Mouse (Mus musculus): Measurements from ENCODE around the gene Neu3. TPM values are rescaled to one million over a fixed set of nuclear protein-coding genes. Genes with fewer than 3 reads are reported as not detected.
"Not testable (repeated sequence)": the region's sequence is repeated elsewhere in the genome, so short reads cannot be mapped to it uniquely, and the experiment has no call there.

The Neu3 gene
- polyA plus RNA-seq, 1 experiment from 2014 or later = 0.55 TPM

- Histone ChIP-seq H3K79me2 (ENCODE audit: inconsistent target) (no peaks in the 10 kb centered on the region), H3K36me3 (ENCODE audit: inconsistent target) (no peaks in the 10 kb centered on the region), H3K4me3 (ENCODE audit: inconsistent target) (no peak overlapping the region), H3K27ac (no peak overlapping the region)
- 95% methylated on average over 5 of the region's 5 CpGs for WGBS (ENCODE audit: missing documents)
These were observed 5.8 kb downstream of the Neu3 start for GRCm38 (mm10) chr7:99822426-99822825.

- Histone ChIP-seq H3K4me3 (ENCODE audit: inconsistent target) (no peak overlapping the region), H3K27ac (no peak overlapping the region)
- WGBS (ENCODE audit: missing documents) = 88% methylated on average over 2 of the region's 2 CpGs
These were observed 6.3 kb downstream of the Neu3 start for GRCm38 (mm10) chr7:99821953-99822352.

GRCm38 (mm10) chr7:99818181-99818725 lies 10.0 kb downstream of the Neu3 start:
- not testable (repeated sequence) for H3K79me2 ChIP-seq (ENCODE audit: inconsistent target); H3K27ac ChIP-seq; H3K36me3 ChIP-seq (ENCODE audit: inconsistent target)
- WGBS (ENCODE audit: missing documents) = 15% methylated on average over 5 of the region's 9 CpGs
- peak overlapping the region; percentile 2; the same call in 1 of the 2 replicates for H3K4me3 ChIP-seq (ENCODE audit: inconsistent target)

More at GRCm38 (mm10) chr7:99821953-99822352, 6.3 kb downstream of the Neu3 start:
- H3K79me2 ChIP-seq (ENCODE audit: inconsistent target) = no peaks in the 10 kb centered on the region
- no peaks in the 10 kb centered on the region for H3K36me3 ChIP-seq (ENCODE audit: inconsistent target)

- 90% methylated on average over 11 of the region's 11 CpGs for WGBS (ENCODE audit: missing documents)
- H3K36me3 ChIP-seq (ENCODE audit: inconsistent target) = no peaks in the 10 kb centered on the region
These were observed 14.8 kb downstream of the Neu3 start for GRCm38 (mm10) chr7:99813394-99813793.

GRCm38 (mm10) chr7:99811661-99812060 lies 16.6 kb downstream of the Neu3 start:
- no peak overlapping the region for H3K27ac ChIP-seq
- H3K36me3 ChIP-seq (ENCODE audit: inconsistent target) = no peaks in the 10 kb centered on the region
- no peaks in the 10 kb centered on the region for H3K79me2 ChIP-seq (ENCODE audit: inconsistent target)
- 85% methylated on average over 4 of the region's 4 CpGs for WGBS (ENCODE audit: missing documents)
- no peak overlapping the region for H3K4me3 ChIP-seq (ENCODE audit: inconsistent target)

More at GRCm38 (mm10) chr7:99813394-99813793, 14.8 kb downstream of the Neu3 start:
- no peaks in the 10 kb centered on the region for H3K79me2 ChIP-seq (ENCODE audit: inconsistent target)
- H3K4me3 ChIP-seq (ENCODE audit: inconsistent target) = no peak overlapping the region
- no peak overlapping the region for H3K27ac ChIP-seq

- no peak overlapping the region for H3K27ac ChIP-seq
- H3K36me3 ChIP-seq (ENCODE audit: inconsistent target) = no peaks in the 10 kb centered on the region
- WGBS (ENCODE audit: missing documents) = 100% methylated on average over 2 of the region's 2 CpGs
- H3K79me2 ChIP-seq (ENCODE audit: inconsistent target) = no peaks in the 10 kb centered on the region
- H3K4me3 ChIP-seq (ENCODE audit: inconsistent target) = no peak overlapping the region
These were observed 17.4 kb downstream of the Neu3 start for GRCm38 (mm10) chr7:99810814-99811213.

GRCm38 (mm10) chr7:99807043-99807442 lies 21.2 kb downstream of the Neu3 start:
- not testable (repeated sequence) for H3K36me3 ChIP-seq (ENCODE audit: inconsistent target); H3K27ac ChIP-seq
- WGBS (ENCODE audit: missing documents) = 80% methylated on average over 3 of the region's 7 CpGs

GRCm38 (mm10) chr7:99805340-99805739 lies 22.9 kb downstream of the Neu3 start:
- no peak overlapping the region for H3K4me3 ChIP-seq (ENCODE audit: inconsistent target)
- H3K79me2 ChIP-seq (ENCODE audit: inconsistent target) = no peaks in the 10 kb centered on the region
- 43% methylated on average over 1 of the region's 1 CpGs for WGBS (ENCODE audit: missing documents)
- no peaks in the 10 kb centered on the region for H3K36me3 ChIP-seq (ENCODE audit: inconsistent target)
- no peak overlapping the region for H3K27ac ChIP-seq

More at GRCm38 (mm10) chr7:99807043-99807442, 21.2 kb downstream of the Neu3 start:
- not testable (repeated sequence) for H3K4me3 ChIP-seq (ENCODE audit: inconsistent target); H3K79me2 ChIP-seq (ENCODE audit: inconsistent target)

GRCm38 (mm10) chr7:99804033-99804432 lies 24.2 kb downstream of the Neu3 start:
- H3K4me3 ChIP-seq (ENCODE audit: inconsistent target); H3K79me2 ChIP-seq (ENCODE audit: inconsistent target); H3K36me3 ChIP-seq (ENCODE audit: inconsistent target); H3K27ac ChIP-seq: not testable (repeated sequence)
- WGBS (ENCODE audit: missing documents) = 100% methylated on average over 2 of the region's 3 CpGs

- Histone ChIP-seq H3K79me2 (ENCODE audit: inconsistent target) (no peaks in the 10 kb centered on the region), H3K4me3 (ENCODE audit: inconsistent target) (no peak overlapping the region), H3K36me3 (ENCODE audit: inconsistent target) (no peaks in the 10 kb centered on the region), H3K27ac (no peak overlapping the region)
- WGBS (ENCODE audit: missing documents) = 80% methylated on average over 6 of the region's 8 CpGs
These were observed 24.7 kb downstream of the Neu3 start for GRCm38 (mm10) chr7:99803535-99803934.

GRCm38 (mm10) chr7:99799118-99799517 lies 29.1 kb downstream of the Neu3 start:
- H3K36me3 ChIP-seq (ENCODE audit: inconsistent target) = no peaks in the 10 kb centered on the region
- H3K4me3 ChIP-seq (ENCODE audit: inconsistent target) = no peak overlapping the region
- H3K27ac ChIP-seq = no peak overlapping the region
- no peaks in the 10 kb centered on the region for H3K79me2 ChIP-seq (ENCODE audit: inconsistent target)
- 76% methylated on average over 7 of the region's 7 CpGs for WGBS (ENCODE audit: missing documents)

- Histone ChIP-seq H3K79me2 (ENCODE audit: inconsistent target) (no peaks in the 10 kb centered on the region), H3K27ac (no peak overlapping the region), H3K4me3 (ENCODE audit: inconsistent target) (no peak overlapping the region), H3K36me3 (ENCODE audit: inconsistent target) (no peaks in the 10 kb centered on the region)
- WGBS (ENCODE audit: missing documents) = 30% methylated on average over 6 of the region's 6 CpGs
These were observed 30.1 kb downstream of the Neu3 start for GRCm38 (mm10) chr7:99797911-99798647.

- H3K79me2 ChIP-seq (ENCODE audit: inconsistent target) = no peaks in the 10 kb centered on the region
- no peaks in the 10 kb centered on the region for H3K36me3 ChIP-seq (ENCODE audit: inconsistent target)
- 75% methylated on average over 2 of the region's 3 CpGs for WGBS (ENCODE audit: missing documents)
- H3K4me3 ChIP-seq (ENCODE audit: inconsistent target) = no peak overlapping the region
- no peak overlapping the region for H3K27ac ChIP-seq
These were observed 31.0 kb downstream of the Neu3 start for GRCm38 (mm10) chr7:99797261-99797660.

- H3K4me3 ChIP-seq (ENCODE audit: inconsistent target) = no peak overlapping the region
- no peaks in the 10 kb centered on the region for H3K79me2 ChIP-seq (ENCODE audit: inconsistent target)
- 64% methylated on average over 3 of the region's 3 CpGs for WGBS (ENCODE audit: missing documents)
- H3K27ac ChIP-seq = no peak overlapping the region
- no peaks in the 10 kb centered on the region for H3K36me3 ChIP-seq (ENCODE audit: inconsistent target)
These were observed 31.7 kb downstream of the Neu3 start for GRCm38 (mm10) chr7:99796471-99796870.

- Histone ChIP-seq H3K36me3 (ENCODE audit: inconsistent target) (no peaks in the 10 kb centered on the region), H3K79me2 (ENCODE audit: inconsistent target) (no peaks in the 10 kb centered on the region), H3K4me3 (ENCODE audit: inconsistent target) (no peak overlapping the region), H3K27ac (no peak overlapping the region)
- WGBS (ENCODE audit: missing documents) = 24% methylated on average over 17 of the region's 17 CpGs
These were observed 32.8 kb downstream of the Neu3 start for GRCm38 (mm10) chr7:99795192-99795981.

Data from macrophage (primary cell).